Mouse (Mus musculus): Measurements from ENCODE around the gene Plekhg6.
A peak's percentile ranks its signal among the peaks of the same experiment; 100 is the strongest.

Gene Plekhg6

GRCm38 (mm10) chr6:125353655-125354054, 26.9 kb downstream of the Plekhg6 start:
- DNase-seq (ENCODE audit: low spot score in 2 of 2), result no peak

- no peak for DNase-seq (ENCODE audit: low spot score in 2 of 2)
Observed at GRCm38 (mm10) chr6:125353221-125353620, 27.4 kb downstream of the Plekhg6 start.

- DNase-seq (ENCODE audit: low spot score in 2 of 2), result no peak
Observed at GRCm38 (mm10) chr6:125352811-125353210, 27.8 kb downstream of the Plekhg6 start.

GRCm38 (mm10) chr6:125352046-125352384, 28.6 kb downstream of the Plekhg6 start:
- no peak for DNase-seq (ENCODE audit: low spot score in 2 of 2)

- peak in 1 of 2 experiments; percentile 79 for DNase-seq (ENCODE audit: low spot score in 2 of 2)
Observed at GRCm38 (mm10) chr6:125351368-125352045, 29.1 kb downstream of the Plekhg6 start.

GRCm38 (mm10) chr6:125350995-125351324, 29.6 kb downstream of the Plekhg6 start:
- DNase-seq (ENCODE audit: low spot score in 2 of 2), result no peak

GRCm38 (mm10) chr6:125350231-125350994, 30.2 kb downstream of the Plekhg6 start:
- peak in 1 of 2 experiments; percentile 44 for DNase-seq (ENCODE audit: low spot score in 2 of 2)

GRCm38 (mm10) chr6:125349575-125350230, 30.9 kb downstream of the Plekhg6 start:
- DNase-seq (ENCODE audit: low spot score in 2 of 2), result peak; percentile 76 to 81

- DNase-seq (ENCODE audit: low spot score in 2 of 2), result no peak
Observed at GRCm38 (mm10) chr6:125348721-125349574, 31.6 kb downstream of the Plekhg6 start, which contains the start of gene Tnfrsf1a. Tnfrsf1a (plus strand) TSS chr6:125349362.

GRCm38 (mm10) chr6:125346029-125346428, 34.6 kb downstream of the Plekhg6 start:
- no peak for DNase-seq (ENCODE audit: low spot score in 2 of 2)

GRCm38 (mm10) chr6:125345625-125346024, 35.0 kb downstream of the Plekhg6 start:
- DNase-seq (ENCODE audit: low spot score in 2 of 2), result no peak

GRCm38 (mm10) chr6:125344866-125345265, 35.7 kb downstream of the Plekhg6 start:
- DNase-seq (ENCODE audit: low spot score in 2 of 2), result no peak

GRCm38 (mm10) chr6:125344084-125344483, 36.5 kb downstream of the Plekhg6 start:
- peak in 1 of 2 experiments; percentile 49 for DNase-seq (ENCODE audit: low spot score in 2 of 2)

GRCm38 (mm10) chr6:125342198-125342597, 38.4 kb downstream of the Plekhg6 start:
- DNase-seq (ENCODE audit: low spot score in 2 of 2), result no peak

GRCm38 (mm10) chr6:125340244-125340643, 40.3 kb downstream of the Plekhg6 start:
- DNase-seq (ENCODE audit: low spot score in 2 of 2), result no peak

- no peak for DNase-seq (ENCODE audit: low spot score in 2 of 2)
Observed at GRCm38 (mm10) chr6:125338791-125339660, 41.6 kb downstream of the Plekhg6 start.

GRCm38 (mm10) chr6:125334356-125334755, 46.2 kb downstream of the Plekhg6 start:
- DNase-seq (ENCODE audit: low spot score in 2 of 2), result no peak

- no peak for DNase-seq (ENCODE audit: low spot score in 2 of 2)
Observed at GRCm38 (mm10) chr6:125333112-125333899, 47.3 kb downstream of the Plekhg6 start.

GRCm38 (mm10) chr6:125330626-125331326, 49.8 kb downstream of the Plekhg6 start:
- peak; percentile 96 for DNase-seq (ENCODE audit: low spot score in 2 of 2)

Measured in heart, adult 9 months (tissue).